Mouse (Mus musculus) limb, embryonic 11.5 days (tissue): ENCODE results near the gene 2210016L21Rik. TPM values are rescaled to one million over a fixed set of nuclear protein-coding genes. Genes with fewer than 3 reads are reported as not detected.

Source experiments
- polyA plus RNA-seq: library from polyadenylated mRNA; unstranded; fragments of >200 nt; fragmentation: Nextera tagmentation; extraction: Ambion mirVana; gene quantifications from 2 replicates; pipeline ENCODE4 v1.2.1, GENCODE M21; 2014

Gene 2210016L21Rik
- polyA plus RNA-seq, 1 experiment from 2014 or later, result 55.2 TPM

Other genes starting within 250 kb of the 2210016L21Rik start
- gene Tchp, start 234.4 kb upstream of the 2210016L21Rik start, polyA plus RNA-seq, result 14.5 and 16.1 TPM in 2 replicates
- gene Ankrd13a, start 167.5 kb upstream of the 2210016L21Rik start, polyA plus RNA-seq, result 49.4 and 54.2 TPM in 2 replicates
- gene Git2, start 166.6 kb upstream of the 2210016L21Rik start, polyA plus RNA-seq, result 35.2 and 39.1 TPM in 2 replicates
- gene 1500011B03Rik, start 118.7 kb upstream of the 2210016L21Rik start, polyA plus RNA-seq, result 91.5 and 93.4 TPM in 2 replicates
- gene 4930519G04Rik, start 88.5 kb upstream of the 2210016L21Rik start, polyA plus RNA-seq, result not detected in 2 replicates
- gene Gm9936, start 83.5 kb upstream of the 2210016L21Rik start, polyA plus RNA-seq, result 0.07 TPM in 1 of 2 replicates, not detected in the other
- gene Oasl2, start 45.2 kb upstream of the 2210016L21Rik start, polyA plus RNA-seq, result 1.6 and 1.8 TPM in 2 replicates
- 0.54 and 0.59 TPM in 2 replicates for gene Oasl1, start 18.9 kb upstream of the 2210016L21Rik start, polyA plus RNA-seq
- not detected in 2 replicates for gene Hnf1a, start 28.9 kb downstream of the 2210016L21Rik start, polyA plus RNA-seq
- 30.9 and 43.5 TPM in 2 replicates for gene Sppl3, start 69.0 kb downstream of the 2210016L21Rik start, polyA plus RNA-seq
- gene Gm10401, start 156.1 kb downstream of the 2210016L21Rik start, polyA plus RNA-seq, result 36.5 and 39.5 TPM in 2 replicates
- gene Acads, start 177.2 kb downstream of the 2210016L21Rik start, polyA plus RNA-seq, result 41.5 and 49.3 TPM in 2 replicates
- 65.3 and 65.4 TPM in 2 replicates for gene Unc119b, start 192.8 kb downstream of the 2210016L21Rik start, polyA plus RNA-seq
- gene Mlec, start 216.0 kb downstream of the 2210016L21Rik start, polyA plus RNA-seq, result 51.5 and 58.8 TPM in 2 replicates